Mouse (Mus musculus): ENCODE measurements around the gene Adam10. TPM values are rescaled to one million over a fixed set of nuclear protein-coding genes. Genes with fewer than 3 reads are reported as not detected.

Adam10 gene
- polyA plus RNA-seq, 1 experiment: 42.9 TPM

Other genes with a start within 250 kb of the Adam10 start
- 36.3 TPM in 2 replicates for gene Rnf111, start 175.3 kb upstream of the Adam10 start, polyA plus RNA-seq (2012; rRNA removed)
- 59.4 and 68.5 TPM in 2 replicates for gene Sltm, start 136.2 kb upstream of the Adam10 start, polyA plus RNA-seq (2012; rRNA removed)
- gene Gm10642, start 22.7 kb upstream of the Adam10 start, polyA plus RNA-seq (2012; rRNA removed): 1.3 TPM in 2 replicates
- gene Mindy2, start 21.8 kb upstream of the Adam10 start, polyA plus RNA-seq (2012; rRNA removed): 31.3 and 32.1 TPM in 2 replicates